ENCODE assay signal across 19 mouse cellular contexts in genomic region chr7:91159144-91159543, GRCm38 (mm10).
DNase-seq lines count a peak whose midpoint lies in the region; ATAC-seq lines count a peak whose summit lies in the region.
"Had no signal": no experiment of that assay in that cellular context is flagged by ENCODE, and none has a peak within 500 bp of the region (broad histone marks: within the 10 kb centered on the region; RNA-seq: fewer than 3 reads in every experiment).

No protein-coding gene starts in this region.

- peak; percentile 67; the same call in 1 of the 2 replicates for ATAC-seq in hindbrain, embryonic 13.5 days (ENCODE audit: low FRiP score)
- 0 out of 2 replicates have a peak, but pooled peaks have one; percentile 42 for ATAC-seq in hindbrain, embryonic 14.5 days (ENCODE audit: low FRiP score)
- peak; percentile 78 for ATAC-seq in midbrain, embryonic 15.5 days (replicated peaks)
- no peak for ATAC-seq in activated CD4-positive, CD25-positive, alpha-beta regulatory T cell, adult 4 months
- ATAC-seq: forebrain, embryonic 13.5 days; forebrain, postnatal 0 days had no signal

- no peak overlapping the region for H3K9ac ChIP-seq in hindbrain, embryonic 13.5 days
- H3K9ac ChIP-seq in hindbrain, embryonic 14.5 days: no peak overlapping the region
- no peak overlapping the region for H3K9ac ChIP-seq in midbrain, embryonic 15.5 days
- H3K9ac ChIP-seq: forebrain, embryonic 13.5 days; forebrain, postnatal 0 days; heart, embryonic 12.5 days; hindbrain, embryonic 15.5 days had no signal

- H3K27me3 ChIP-seq in hindbrain, embryonic 13.5 days: no peaks in the 10 kb centered on the region
- no peaks in the 10 kb centered on the region for H3K27me3 ChIP-seq in hindbrain, embryonic 10.5 days (ENCODE audit: insufficient read depth, poor library complexity, severe bottlenecking)
- H3K27me3 ChIP-seq in hindbrain, embryonic 14.5 days (ENCODE audit: control insufficient read depth, insufficient read depth, low read length): no peaks in the 10 kb centered on the region
- no peaks in the 10 kb centered on the region for H3K27me3 ChIP-seq in midbrain, embryonic 15.5 days (replicated peaks)
- no peaks in the 10 kb centered on the region for H3K27me3 ChIP-seq in heart, embryonic 10.5 days (ENCODE audit: insufficient read depth, poor library complexity, severe bottlenecking)
- H3K27me3 ChIP-seq: CH12.LX; forebrain, embryonic 13.5 days; heart, embryonic 12.5 days; hindbrain, embryonic 15.5 days had no signal

- H3K4me3 ChIP-seq in hindbrain, embryonic 13.5 days: no peak overlapping the region
- H3K4me3 ChIP-seq in hindbrain, embryonic 10.5 days: no peak overlapping the region
- H3K4me3 ChIP-seq in hindbrain, embryonic 14.5 days (replicated peaks; ENCODE audit: low read length): no peak overlapping the region
- H3K4me3 ChIP-seq in midbrain, embryonic 15.5 days: no peak overlapping the region
- no peak overlapping the region for H3K4me3 ChIP-seq in heart, embryonic 10.5 days
- H3K4me3 ChIP-seq: embryonic facial prominence, embryonic 10.5 days; forebrain, embryonic 13.5 days; heart, adult 2 months; heart, embryonic 12.5 days; hindbrain, embryonic 15.5 days had no signal

- H3K4me2 ChIP-seq in hindbrain, embryonic 13.5 days: no peak overlapping the region
- H3K4me2 ChIP-seq in hindbrain, embryonic 14.5 days (replicated peaks): no peak overlapping the region
- no peak overlapping the region for H3K4me2 ChIP-seq in midbrain, embryonic 15.5 days
- H3K4me2 ChIP-seq: forebrain, embryonic 13.5 days; heart, embryonic 12.5 days; hindbrain, embryonic 15.5 days had no signal

- DNase-seq in hindbrain, embryonic 10.5 days (ENCODE audit: low spot score): no peak
- DNase-seq in hindbrain, embryonic 14.5 days (ENCODE audit: low spot score): no peak
- DNase-seq in retina, postnatal 1 day: peak; percentile 5
- no peak for DNase-seq in heart, embryonic 10.5 days (ENCODE audit: low spot score)
- DNase-seq: adrenal gland, adult 8-10 months; adrenal gland, postnatal 36 days; cerebellum, adult 11 months; cerebellum, adult 9-10 months; forebrain, postnatal 0 days; gastrocnemius, postnatal 14 days; heart, adult 2 months had no signal

- H3K4me1 ChIP-seq in hindbrain, embryonic 13.5 days (replicated peaks): peaks cover 14% of the 10 kb centered on the region
- H3K4me1 ChIP-seq in hindbrain, embryonic 10.5 days (replicated peaks): no peaks in the 10 kb centered on the region
- no peaks in the 10 kb centered on the region; the same call in none of the 2 replicates for H3K4me1 ChIP-seq in hindbrain, embryonic 14.5 days (replicated peaks; ENCODE audit: control insufficient read depth, insufficient read depth, low read length)
- 0 out of 2 replicates have a peak, but pooled peaks cover 4% of the 10 kb centered on the region for H3K4me1 ChIP-seq in midbrain, embryonic 15.5 days
- H3K4me1 ChIP-seq in heart, embryonic 10.5 days: no peaks in the 10 kb centered on the region
- H3K4me1 ChIP-seq: embryonic facial prominence, embryonic 10.5 days; heart, embryonic 12.5 days had no signal

- 0 out of 2 replicates have a peak overlapping the region, but pooled peaks have one; percentile 23 for H3K27ac ChIP-seq in hindbrain, embryonic 13.5 days
- no peak overlapping the region for H3K27ac ChIP-seq in hindbrain, embryonic 10.5 days
- peak overlapping the region; percentile 43; the same call in 1 of the 2 replicates for H3K27ac ChIP-seq in hindbrain, embryonic 14.5 days
- H3K27ac ChIP-seq in midbrain, embryonic 15.5 days: no peak overlapping the region
- H3K27ac ChIP-seq in heart, embryonic 10.5 days: no peak overlapping the region
- H3K27ac ChIP-seq: embryonic facial prominence, embryonic 10.5 days; forebrain, embryonic 13.5 days; heart, adult 2 months; hindbrain, embryonic 15.5 days had no signal

- WGBS in hindbrain, embryonic 13.5 days: 53% methylated on average over 5 of the region's 5 CpGs
- WGBS in hindbrain, embryonic 10.5 days: 82% methylated on average over 5 of the region's 5 CpGs
- 48% methylated on average over 5 of the region's 5 CpGs for WGBS in hindbrain, embryonic 14.5 days
- WGBS in midbrain, embryonic 15.5 days: 45% methylated on average over 5 of the region's 5 CpGs
- WGBS in heart, embryonic 10.5 days: 78% methylated on average over 5 of the region's 5 CpGs

- no peaks in the 10 kb centered on the region for H3K36me3 ChIP-seq in hindbrain, embryonic 13.5 days
- no peaks in the 10 kb centered on the region for H3K36me3 ChIP-seq in hindbrain, embryonic 10.5 days
- H3K36me3 ChIP-seq in hindbrain, embryonic 14.5 days (replicated peaks; ENCODE audit: control insufficient read depth, insufficient read depth): no peaks in the 10 kb centered on the region
- no peaks in the 10 kb centered on the region for H3K36me3 ChIP-seq in midbrain, embryonic 15.5 days (replicated peaks)
- no peaks in the 10 kb centered on the region for H3K36me3 ChIP-seq in heart, embryonic 10.5 days
- H3K36me3 ChIP-seq: embryonic facial prominence, embryonic 10.5 days; heart, embryonic 12.5 days; hindbrain, embryonic 15.5 days had no signal

- H3K9me3 ChIP-seq in hindbrain, embryonic 13.5 days: no peaks in the 10 kb centered on the region
- H3K9me3 ChIP-seq in hindbrain, embryonic 10.5 days: no peaks in the 10 kb centered on the region
- no peaks in the 10 kb centered on the region for H3K9me3 ChIP-seq in hindbrain, embryonic 14.5 days (ENCODE audit: control insufficient read depth, low read length)
- H3K9me3 ChIP-seq in midbrain, embryonic 15.5 days: no peaks in the 10 kb centered on the region
- no peaks in the 10 kb centered on the region for H3K9me3 ChIP-seq in heart, embryonic 10.5 days
- H3K9me3 ChIP-seq: embryonic facial prominence, embryonic 10.5 days; forebrain, embryonic 13.5 days; heart, embryonic 12.5 days; hindbrain, embryonic 15.5 days had no signal

Comparison
In these comparisons a context has a peak if more than half of its experiments do, and no peak if none do; other contexts are left out.
1. H3K27ac ChIP-seq: peak in hindbrain, embryonic 13.5 days (single experiment) and hindbrain, embryonic 14.5 days (single experiment); none in hindbrain, embryonic 10.5 days (single experiment), midbrain, embryonic 15.5 days (single experiment) and heart, embryonic 10.5 days (single experiment).